Mouse (Mus musculus) cerebellum, postnatal 4 days (tissue): Measurements from ENCODE around the gene Tlr9.
A peak's percentile ranks its signal among the peaks of the same experiment; 100 is the strongest.

ENCODE experiments used
- DNase-seq, 2 experiments: peaks; one replicate each; pipeline ENCODE4 v3.0.0; 2022; ENCODE audit warnings: low spot score in 2 of 2, mixed read lengths in 1 of 2

The Tlr9 gene

DNA sequence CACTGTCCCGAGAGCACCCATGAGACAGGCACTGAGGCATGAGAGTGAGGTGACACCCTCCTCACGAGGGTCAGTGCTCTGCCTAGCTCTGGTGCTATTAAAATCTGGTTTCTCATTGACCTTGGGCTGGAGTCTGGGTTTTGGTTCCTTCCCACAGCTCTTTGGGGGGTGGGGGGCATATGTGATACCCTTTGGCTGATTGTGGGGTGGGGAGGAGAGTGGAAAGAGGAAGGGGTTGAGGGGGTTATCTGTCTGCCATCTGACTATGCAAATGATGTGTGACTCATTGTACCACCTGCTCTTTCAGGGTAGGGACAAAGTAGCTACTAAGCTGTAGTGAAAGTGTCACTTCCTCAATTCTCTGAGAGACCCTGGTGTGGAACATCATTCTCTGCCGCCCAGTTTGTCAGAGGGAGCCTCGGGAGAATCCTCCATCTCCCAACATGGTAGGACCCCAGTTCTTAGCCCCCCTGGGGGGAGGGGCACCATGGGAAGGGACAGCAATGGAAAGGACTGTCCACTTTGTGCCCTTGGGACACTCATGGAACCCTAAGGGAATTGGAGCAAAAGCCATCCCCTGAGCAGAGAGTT is at the start of gene Tlr9:
Gene Tlr9 (plus strand): TSS at position 338 of the 591 bp plus-strand sequence.
- no peak for DNase-seq

DNA sequence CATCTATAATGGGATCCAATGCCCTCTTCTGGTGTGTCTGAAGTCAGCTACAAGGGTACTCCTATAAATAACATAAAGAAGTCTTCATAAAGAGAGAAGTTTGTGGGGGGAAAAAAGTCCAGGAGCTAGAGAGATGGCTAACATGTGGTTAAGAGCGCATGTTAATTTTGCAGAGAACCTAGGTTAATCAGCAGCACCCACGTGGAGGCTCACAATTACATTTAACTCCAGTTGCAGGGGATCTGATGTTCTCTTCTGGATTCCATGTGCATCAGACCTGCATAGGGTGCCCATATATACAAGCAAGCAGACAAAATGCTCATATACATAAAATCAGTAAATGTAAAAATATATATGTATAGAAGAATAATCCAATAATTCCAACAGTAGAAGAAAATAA is 49.0 kb upstream of the Tlr9 start:
- DNase-seq, result no peak

DNA sequence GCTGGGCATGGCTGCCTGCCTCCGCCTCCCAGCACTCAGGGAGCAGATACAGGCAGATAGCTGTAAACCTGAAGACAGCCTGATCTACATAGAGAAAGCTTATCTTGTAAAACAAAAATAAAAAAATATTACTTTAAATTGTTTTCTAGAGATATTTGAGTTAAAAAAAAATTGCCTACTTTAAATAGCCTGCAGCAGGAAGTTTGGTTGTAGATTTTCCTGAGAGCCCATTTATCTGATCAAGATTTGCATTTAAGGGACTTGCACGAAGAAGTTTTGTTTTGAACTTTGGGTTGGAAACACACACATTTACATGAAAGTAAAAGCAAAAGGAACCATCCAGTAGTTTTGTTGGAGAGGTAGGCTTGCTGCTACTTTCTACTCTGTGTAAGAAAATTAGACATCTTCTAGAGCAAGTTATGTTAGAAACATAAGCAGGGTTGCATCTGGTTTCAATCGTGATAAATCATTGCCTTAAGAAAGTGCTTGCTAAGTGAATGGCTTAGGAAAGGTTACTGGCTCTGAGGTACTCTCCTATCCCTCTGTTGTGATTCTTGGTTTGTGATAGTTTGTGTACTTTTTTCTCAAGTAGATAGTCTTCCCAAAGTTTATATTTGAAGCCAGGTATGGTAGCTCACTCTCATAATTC is 46.7 kb upstream of the Tlr9 start:
- no peak for DNase-seq

DNA sequence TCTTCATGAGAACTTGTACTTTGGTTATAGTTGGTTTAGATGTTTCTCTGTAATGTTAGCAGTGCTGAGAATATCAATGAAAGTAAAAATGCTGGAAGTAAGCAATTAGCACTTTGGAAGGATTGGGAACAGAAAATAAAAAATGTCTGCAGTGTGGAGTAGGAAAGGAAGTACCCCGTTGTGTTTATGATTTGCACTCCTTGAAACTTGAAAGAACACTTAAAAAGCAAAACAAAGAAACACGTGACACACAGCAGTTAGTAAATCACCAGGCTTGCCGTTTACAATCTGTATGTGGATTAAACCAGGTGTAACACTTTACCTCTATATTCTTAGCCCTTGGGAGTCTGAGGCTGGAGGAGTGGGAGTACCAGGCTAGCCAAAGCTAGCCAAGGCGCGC is 45.6 kb upstream of the Tlr9 start:
- no peak for DNase-seq

DNA sequence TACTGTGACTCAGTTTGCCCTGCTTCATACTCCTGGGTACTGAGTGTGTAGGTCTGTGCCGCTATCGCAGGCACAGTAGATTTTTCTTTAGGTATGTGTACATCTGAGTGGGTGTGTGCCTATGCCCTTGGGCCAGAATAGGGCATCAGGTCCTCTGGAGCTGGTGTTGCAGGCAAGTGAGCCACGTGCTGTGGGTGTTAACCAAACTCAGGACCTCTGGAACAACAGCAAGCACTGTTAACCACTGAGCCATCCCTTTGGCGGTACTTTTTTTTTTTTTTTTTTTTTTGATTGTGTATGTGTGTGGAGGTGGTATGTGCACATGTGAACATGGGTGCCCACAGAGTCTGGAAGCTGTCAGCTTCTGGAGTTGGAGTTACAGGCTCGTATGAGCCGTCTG is 44.6 kb upstream of the Tlr9 start:
- DNase-seq, result no peak

DNA sequence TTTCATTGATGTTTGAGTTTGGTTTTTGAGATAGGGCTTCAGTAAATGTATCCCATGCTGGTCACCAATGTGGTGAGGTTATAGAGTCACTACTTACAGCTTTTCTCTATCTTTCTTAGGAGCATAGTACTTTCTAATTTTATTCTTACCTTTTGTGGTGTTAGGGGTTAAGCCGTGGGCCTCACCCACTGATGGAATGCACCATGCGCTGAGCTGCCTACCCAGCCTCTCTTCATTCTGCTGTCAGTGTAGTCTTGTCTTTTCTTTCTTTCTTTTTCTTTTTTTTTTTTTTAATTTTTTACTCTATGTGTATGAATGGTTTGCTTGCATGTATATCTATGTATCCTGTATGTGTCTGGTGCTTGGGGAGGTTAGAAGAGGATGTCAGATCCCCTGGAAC is 42.9 kb upstream of the Tlr9 start:
- no peak for DNase-seq

DNA sequence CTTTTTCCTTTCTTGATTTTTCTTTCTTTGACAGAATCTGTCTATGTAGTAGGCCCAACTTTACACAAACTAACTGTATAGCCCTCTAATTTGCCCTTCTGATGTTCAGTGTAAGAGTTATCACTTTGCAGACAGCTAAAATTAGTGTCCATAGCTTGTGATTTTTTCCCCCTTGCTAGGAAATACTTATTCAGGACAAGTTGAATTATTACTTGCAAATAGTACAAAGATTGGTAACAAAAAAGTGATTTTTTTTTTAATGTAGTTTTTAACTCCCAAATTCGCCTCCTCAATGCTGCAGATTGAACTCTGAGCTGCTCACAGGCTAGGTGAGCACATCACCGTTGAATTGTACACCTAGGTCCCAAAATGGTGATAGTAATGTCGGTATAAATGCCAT is 42.4 kb upstream of the Tlr9 start:
- no peak for DNase-seq

DNA sequence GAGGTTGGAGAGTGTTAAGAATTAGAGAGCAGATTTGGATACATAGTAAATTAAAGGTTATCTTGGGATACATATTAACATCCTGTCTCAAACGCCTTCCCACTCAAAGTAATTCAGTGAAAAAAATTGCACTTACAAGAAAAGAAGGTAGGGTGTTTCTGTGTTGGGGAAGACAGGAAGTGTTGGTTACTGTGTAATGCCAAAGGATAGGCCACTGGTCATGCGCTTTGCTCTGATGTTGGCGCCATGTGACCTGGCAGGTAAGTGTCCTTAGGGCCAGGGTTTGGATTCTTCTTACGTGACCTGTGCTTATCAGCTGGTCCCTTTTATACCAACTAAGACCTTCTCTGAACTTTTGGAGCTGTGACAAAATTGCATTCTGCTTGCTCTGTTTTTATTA is 40.3 kb upstream of the Tlr9 start:
- no peak for DNase-seq

DNA sequence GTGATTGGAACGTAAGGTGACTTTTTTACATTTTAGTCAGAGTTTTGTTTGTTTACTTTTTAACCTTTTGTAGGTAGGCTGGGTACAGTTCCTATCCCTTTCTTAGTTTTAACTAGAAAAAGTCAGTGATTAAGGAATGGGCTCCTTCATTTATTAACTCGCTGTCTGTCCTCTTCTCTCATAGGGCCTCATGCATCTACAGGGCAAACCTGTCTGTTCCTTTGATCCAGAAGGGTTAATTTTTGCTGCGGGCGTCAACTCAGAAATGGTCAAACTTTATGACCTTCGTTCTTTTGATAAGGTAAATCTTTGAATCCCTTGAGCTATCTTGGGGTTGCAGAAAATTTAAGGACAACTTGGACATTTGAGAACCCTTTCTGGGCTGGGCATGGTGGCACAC is 38.4 kb upstream of the Tlr9 start:
- no peak for DNase-seq

DNA sequence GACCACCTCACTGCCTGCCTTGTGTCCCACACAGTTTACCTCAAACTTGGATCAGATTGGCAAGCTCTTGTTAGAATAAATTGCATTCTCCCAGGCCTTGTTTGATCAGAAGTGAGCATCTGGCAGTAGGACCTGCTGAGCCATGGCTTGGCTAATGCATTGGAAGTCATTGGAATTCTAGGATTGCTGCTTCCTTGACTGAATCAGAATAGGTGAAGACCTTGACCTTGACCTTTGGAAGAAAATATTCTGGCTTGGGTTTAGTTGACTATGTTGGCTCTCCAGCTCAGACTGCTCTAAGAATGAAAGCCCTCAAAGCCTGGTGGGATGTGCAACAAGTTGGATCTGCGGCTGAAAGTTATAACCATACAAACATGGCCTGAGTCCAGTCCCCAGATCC is 31.0 kb upstream of the Tlr9 start:
- DNase-seq, result no peak

DNA sequence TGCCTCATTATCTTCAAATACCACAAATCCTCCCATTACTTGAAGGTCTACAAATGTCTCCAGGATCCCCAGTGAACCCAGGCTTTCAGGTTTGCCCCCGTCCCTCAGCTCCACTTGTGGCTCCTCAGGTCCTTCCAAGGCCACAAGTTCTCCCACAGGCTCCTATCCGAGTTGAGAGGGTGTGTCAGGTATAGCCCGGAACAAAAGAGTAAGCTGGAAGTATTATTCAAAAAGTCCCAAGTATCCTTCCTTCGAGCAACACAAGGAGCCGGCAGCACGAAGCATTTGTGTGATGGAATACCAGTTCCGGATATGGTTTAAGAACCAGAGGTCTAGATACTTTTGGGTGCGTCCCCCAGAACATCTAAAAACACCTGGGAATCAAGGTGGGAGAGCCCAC is 30.4 kb upstream of the Tlr9 start:
- DNase-seq, result no peak

DNA sequence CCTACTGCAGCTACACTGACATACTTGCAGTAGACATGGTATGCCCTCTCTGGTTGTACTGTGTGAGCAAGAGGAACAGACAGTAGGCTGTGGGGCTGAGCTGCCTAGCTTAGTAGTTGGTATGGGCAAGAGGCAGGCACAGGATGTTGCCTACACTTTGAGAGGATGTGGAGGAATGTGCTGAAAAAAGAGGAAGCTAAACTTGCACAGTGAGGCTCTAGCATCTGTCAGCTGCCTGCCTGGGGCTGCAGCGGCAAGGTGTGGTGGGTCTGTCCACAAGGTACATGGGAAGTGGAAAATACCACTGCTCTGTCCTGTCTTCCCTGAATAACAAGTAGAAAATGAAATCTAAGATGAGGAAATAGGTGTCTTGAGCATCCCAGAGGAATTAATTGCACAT is 29.4 kb upstream of the Tlr9 start:
- DNase-seq, result no peak

DNA sequence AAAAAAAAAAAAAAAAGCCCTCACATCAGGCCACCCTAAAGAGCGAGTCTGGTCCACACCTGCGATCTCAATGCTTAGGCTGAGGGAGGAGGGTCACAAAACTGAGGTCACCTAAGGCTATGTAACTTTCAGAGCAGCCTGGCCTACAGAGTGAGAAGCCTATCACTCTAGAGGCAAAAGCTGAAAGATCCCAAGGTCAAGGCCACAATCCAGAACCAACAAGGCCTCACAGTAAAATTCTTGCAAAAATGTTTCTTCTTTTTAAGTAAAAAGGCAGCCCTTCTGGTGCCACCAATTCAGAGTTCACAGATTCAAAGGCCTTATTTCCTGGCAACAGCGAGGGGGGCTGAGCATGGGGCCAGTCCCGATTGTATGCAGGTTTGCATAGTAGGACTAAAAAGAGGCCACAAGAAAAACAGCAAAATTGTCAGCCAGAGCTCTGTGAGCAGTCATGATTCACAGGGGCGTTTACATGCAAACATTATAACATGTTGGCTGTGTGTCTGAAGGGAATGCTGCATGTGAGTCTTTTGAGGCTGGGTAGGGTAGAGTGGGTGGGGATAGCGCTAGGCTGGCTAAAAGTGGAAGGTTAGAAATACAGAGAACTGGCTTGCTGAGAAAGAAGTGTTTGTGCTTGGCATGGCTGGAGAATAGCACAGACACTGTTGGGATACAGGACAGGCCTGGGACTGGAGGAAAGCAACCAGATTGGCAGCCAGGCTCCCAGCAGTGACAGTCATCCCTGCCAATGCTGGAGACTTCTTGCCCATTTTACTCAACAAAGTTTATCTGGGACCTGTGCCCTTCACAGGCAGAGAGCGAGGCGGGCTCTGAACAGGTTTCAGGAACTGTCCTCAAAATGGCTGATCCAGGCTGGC is 28.2 kb upstream of the Tlr9 start:
- DNase-seq, result no peak

DNA sequence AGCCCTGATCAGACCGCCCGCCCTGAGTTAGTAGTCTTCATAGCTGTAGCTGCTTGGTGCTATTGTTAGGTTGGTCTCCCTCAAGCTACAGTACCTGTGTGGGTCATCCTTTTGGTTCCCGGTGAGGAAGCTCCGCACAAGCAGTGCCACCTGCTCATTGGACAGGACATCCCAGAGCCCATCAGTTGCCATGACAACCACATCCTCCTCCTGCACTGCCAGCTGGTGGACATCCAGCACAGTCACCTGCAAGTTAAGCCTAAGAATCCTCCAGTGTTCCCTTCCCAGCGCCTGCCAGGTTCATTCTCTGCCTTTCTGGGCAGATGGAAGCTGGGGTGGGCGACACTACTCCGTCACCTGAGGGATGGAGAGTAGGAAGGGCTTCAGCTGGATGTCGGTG is 26.7 kb upstream of the Tlr9 start:
- peak in 1 of 2 experiments; percentile 24 for DNase-seq

DNA sequence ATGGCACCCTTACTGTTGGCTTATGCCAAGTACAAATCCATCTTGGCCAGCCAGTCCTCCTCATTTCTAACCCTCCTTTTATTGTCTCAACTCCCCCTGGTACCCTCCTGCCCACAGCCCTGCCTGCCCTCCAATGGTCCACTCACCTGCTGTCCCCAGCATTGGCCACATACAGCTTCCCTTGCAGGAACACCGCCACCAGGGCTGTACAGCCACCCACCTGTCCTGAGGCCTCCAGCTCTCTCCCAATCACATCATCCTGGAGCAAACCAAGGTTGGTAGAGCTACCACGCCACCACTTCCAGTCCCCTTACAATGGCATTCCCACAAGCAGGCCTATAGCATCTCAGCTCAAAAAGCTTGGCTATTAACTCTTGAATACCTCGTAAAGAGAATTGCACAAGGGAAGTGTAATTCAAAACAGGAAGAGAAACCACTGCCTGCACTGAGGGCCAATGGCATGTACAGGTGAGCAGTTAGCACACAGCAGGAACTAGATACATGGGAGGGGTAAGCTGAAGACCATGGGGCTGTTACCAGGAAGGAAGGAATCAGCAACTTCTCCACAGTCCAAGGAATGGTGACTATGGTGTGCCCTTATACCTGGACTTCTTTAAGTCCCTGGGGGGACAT is 25.2 kb upstream of the Tlr9 start:
- no peak for DNase-seq

DNA sequence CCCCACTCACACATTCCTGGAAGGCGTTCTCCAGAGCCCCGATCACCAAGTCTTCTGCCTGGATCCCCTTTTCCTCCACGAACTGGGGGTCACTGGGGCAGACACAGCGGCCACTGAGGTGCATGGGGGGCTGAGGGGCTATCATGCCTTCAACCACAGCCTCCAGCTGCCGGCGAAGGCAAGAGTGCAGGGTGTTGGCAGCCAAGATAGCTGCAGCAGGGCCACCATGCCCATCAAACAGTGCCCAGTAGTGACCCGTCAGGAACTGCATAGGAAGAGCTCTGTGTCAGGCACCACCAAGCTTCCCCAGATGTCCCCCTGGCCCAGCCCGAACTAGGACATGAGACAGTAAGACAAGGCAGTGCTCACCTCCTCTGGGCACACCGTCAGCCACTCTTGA is 24.7 kb upstream of the Tlr9 start:
- no peak for DNase-seq

DNA sequence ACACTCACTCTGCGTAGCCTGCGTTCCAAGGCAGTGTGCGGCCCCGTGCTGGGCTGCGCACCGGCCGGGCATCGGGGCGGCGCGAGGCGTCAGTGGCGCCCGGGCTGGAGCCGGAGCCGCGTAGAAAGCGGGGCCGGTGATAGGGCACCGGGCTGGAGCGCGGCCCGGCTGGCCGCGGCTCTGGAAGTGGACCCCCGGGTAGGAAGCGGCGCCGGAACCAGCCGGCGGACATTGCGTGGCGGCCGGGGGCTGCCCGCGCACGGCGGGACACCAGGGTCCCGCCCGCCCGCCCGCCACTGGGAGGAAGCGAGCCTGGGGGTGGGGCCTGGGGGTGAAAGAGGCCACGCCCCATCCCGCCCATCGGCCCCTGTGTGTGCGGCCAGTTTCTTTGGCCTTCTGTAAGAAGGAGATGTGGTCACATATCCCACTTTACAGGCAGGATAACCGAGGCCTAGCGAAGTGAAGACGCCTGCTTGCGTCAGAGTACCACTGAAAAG is 23.4 kb upstream of the Tlr9 start:
- peak in 1 of 2 experiments; percentile 37 for DNase-seq

DNA sequence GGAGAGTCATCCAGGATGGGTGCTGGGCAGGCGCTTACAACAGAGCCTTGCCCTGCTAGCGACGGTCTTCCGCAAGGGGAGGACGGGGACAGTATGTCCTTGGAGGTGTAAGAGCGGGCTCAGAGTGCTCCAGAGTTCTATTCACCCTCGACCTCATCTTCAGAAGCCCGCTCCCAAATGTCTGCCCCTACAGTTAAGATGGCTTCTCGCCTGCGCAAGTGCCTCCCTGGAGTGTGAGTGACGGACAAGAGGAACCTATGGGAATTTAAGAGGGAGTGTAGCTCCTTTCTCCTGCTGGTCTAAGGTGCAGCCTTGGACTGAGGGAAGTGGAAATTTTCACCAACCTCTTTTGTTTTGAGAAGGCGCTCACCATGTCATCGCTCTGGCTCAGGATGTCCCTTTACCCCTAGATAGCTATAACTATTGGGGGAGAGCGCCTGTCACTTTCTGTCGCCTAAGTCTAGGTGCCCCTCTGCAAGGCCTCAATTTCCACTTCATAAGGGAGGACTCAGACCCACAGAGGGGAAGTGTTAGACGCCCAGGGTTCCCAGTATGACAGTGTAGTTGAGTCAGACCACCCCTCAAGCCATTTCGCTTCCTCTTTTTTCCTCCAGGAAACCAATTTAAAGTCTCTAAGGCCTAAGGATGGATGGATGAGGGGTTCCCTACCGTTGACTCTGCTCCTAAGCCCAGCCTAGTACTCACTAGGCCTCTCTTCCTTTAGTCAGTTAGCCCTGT is 22.7 kb upstream of the Tlr9 start, which contains the start of gene Ppm1m:
Gene Ppm1m (minus strand): TSS at position 212 of the 738 bp plus-strand sequence.
- DNase-seq, result no peak

DNA sequence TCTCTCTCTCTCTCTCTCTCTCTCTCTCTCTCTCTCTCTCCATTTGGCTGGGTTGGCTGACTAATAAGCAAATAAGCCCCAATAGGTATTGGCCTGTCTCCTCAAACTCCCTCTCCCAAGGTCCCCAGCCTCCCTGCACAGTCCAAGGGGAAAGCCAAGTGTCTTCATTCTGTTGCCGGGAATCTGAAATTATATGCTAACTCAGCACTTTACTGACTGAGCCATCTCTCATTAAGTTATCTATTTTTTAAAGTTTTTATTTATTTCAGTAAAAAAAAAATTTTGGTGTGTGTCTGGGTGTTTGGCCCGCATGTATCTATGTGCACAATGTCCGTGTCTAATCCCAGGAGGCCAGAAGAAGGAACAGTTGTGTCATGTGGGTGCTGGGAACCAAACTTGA is 20.5 kb upstream of the Tlr9 start:
- no peak for DNase-seq

DNA sequence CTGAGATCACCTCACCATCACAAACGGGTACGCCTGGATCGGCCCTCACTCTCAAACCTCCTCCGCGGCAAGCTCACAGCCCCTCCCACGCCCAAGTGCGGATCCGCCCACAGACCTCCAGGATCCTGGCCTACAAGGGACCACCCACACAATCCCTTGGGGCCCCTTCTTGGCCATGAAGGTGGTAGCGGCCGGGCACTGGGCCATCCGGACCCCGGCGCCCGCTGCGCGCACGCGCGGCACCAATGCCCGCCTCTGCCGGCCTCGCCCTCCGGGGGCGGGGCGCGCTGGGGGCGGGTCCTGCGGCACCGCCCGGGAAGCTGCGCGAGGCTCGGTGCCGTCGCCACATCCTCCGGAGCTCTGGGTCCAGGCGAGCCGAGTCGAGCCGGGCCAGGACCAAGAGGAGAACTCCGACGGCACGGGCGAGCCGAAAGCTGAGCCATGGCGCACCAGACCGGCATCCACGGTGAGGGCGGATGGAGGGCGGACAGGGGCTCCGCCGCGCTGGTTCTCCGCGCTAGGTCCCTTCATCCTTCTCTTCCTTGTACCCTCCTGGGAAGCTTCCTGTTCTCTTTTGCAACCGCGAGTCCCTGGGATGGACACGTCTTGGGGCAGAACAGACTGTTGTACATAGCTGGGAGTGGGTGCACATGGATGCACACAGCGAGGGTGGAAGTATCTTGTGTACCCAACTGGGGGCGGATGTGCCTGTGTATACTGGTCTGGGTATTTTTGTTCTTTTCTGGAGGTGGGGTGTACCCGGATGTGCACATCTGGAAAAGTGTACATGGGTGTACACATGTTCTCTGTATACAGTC is 19.4 kb upstream of the Tlr9 start, which contains the start of gene Twf2:
Gene Twf2 (plus strand): TSS at position 290 of the 818 bp plus-strand sequence.
- DNase-seq, result peak; percentile 80 to 94
